Mouse (Mus musculus) stomach, postnatal 0 days (tissue): ENCODE results near the gene Ust.

Source experiments
- CTCF ChIP-seq: IDR thresholded peaks from 2 replicates; pipeline ENCODE4 v1.5.1; 2016; ENCODE audit warnings: antibody characterized with exemption, low read depth, mild to moderate bottlenecking, moderate library complexity
- EP300 ChIP-seq: optimal IDR thresholded peaks from 2 replicates; pipeline ENCODE3; 2016; ENCODE audit warnings: antibody characterized with exemption

- no peak for TF ChIP-seq EP300
- TF ChIP-seq CTCF: no peak
Observed at GRCm38 (mm10) chr10:8465216-8465615, 53.4 kb downstream of the Ust start.
